Mouse (Mus musculus) liver, adult 2 months (tissue): ENCODE results near the gene Hspb2. TPM values are rescaled to one million over a fixed set of nuclear protein-coding genes. Genes with fewer than 3 reads are reported as not detected.
A peak's percentile ranks its signal among the peaks of the same experiment; 100 is the strongest.

Experiments
- DNase-seq: peaks from one replicate; pipeline ENCODE4 v3.0.0-alpha.2; 2011; ENCODE audit warnings: low read depth, low spot score; ENCODE audit errors: extremely low read depth
- H3K27ac ChIP-seq: fragments of 200-500 bp; replicated peaks from 2 replicates; pipeline ENCODE4 v1.5.1; 2012; ENCODE audit warnings: low read depth, mild to moderate bottlenecking, control low read depth, inconsistent platforms, low read length; ENCODE audit not compliant: insufficient read depth
- H3K27me3 ChIP-seq: fragments of 200-500 bp; 2 replicates; pipeline ENCODE4 v1.6.1; 2012; ENCODE audit warnings: mild to moderate bottlenecking, moderate library complexity, low read length, inconsistent platforms; ENCODE audit not compliant: control insufficient read depth, insufficient read depth
- H3K36me3 ChIP-seq: fragments of 200-500 bp; 2 replicates; pipeline ENCODE4 v1.6.1; 2012; ENCODE audit warnings: low read length, inconsistent platforms; ENCODE audit not compliant: control insufficient read depth, insufficient read depth
- H3K4me1 ChIP-seq: fragments of 200-500 bp; 2 replicates; pipeline ENCODE4 v1.6.1; 2011; ENCODE audit warnings: low read length; ENCODE audit not compliant: control insufficient read depth, insufficient read depth
- H3K4me3 ChIP-seq: fragments of 200-500 bp; 2 replicates; pipeline ENCODE4 v1.5.1; 2011; ENCODE audit warnings: low read depth, mild to moderate bottlenecking, control low read depth, low read length, moderate library complexity; ENCODE audit not compliant: insufficient read depth
- H3K79me2 ChIP-seq: fragments of 200-500 bp; 2 replicates; pipeline ENCODE4 v1.6.1; 2012; ENCODE audit warnings: inconsistent platforms, mild to moderate bottlenecking, low read length, moderate library complexity; ENCODE audit not compliant: control insufficient read depth, insufficient read depth
- H3K9ac ChIP-seq: fragments of 200-500 bp; 2 replicates; pipeline ENCODE4 v1.6.1; 2012; ENCODE audit warnings: low read depth, mild to moderate bottlenecking, control low read depth, inconsistent platforms, low read length
- CTCF ChIP-seq: fragments of 200-500 bp; IDR thresholded peaks from 2 replicates; pipeline ENCODE4 v1.5.1; 2011; ENCODE audit warnings: low read depth, low read length, control low read depth
- POLR2A ChIP-seq: fragments of 200-500 bp; IDR thresholded peaks from 2 replicates; pipeline ENCODE4 v1.6.1; 2011; ENCODE audit warnings: low read length, control low read depth; ENCODE audit not compliant: insufficient read depth; ENCODE audit errors: extremely low read depth
- WGBS: fragments of 180-500 bp; shearing (Covaris S2); methylation state at CpG from one replicate; pipeline ENCODE4 v1.1.7; 2018; 5-methylcytosine and 5-hydroxymethylcytosine counted together
- polyA plus RNA-seq: library from polyadenylated mRNA; depleted of rRNA; stranded (reverse); fragments of >200 nt; gene quantifications from 2 replicates; pipeline ENCODE4 v1.2.3, GENCODE M21; 2012
- total RNA-seq: library from RNA; depleted of rRNA; stranded (reverse); fragments of >200 nt; gene quantifications from 2 replicates; pipeline ENCODE4 v1.2.3, GENCODE M21; 2014

Hspb2 gene
- total and polyA plus RNA-seq, 2 experiments = 0.55 to 1.1 TPM

DNA sequence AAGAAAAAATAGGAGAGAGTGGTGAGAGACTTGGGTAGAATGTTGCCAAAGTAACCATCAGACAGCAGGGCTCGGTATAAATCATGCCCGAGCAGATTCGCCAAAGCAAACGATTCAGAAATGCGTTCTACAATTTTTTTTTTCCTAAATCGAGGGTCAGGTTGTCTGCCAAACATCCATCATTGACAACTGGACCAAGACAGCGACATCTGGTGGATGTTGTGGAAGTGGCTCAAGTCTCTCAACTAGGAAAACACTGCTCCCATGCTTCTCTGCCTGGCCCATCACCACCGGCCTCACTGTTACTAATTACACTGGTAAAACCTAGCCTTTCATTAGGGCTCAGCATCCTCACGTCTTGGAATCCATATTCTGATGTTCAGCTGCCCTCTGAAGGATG, 17.2 kb downstream of the Hspb2 start:
- Histone ChIP-seq H3K79me2 (no peaks in the 10 kb centered on the region), H3K27me3 (no peaks in the 10 kb centered on the region), H3K36me3 (no peaks in the 10 kb centered on the region), H3K27ac (no peak overlapping the region), H3K9ac (no peak overlapping the region), H3K4me3 (no peak overlapping the region), H3K4me1 (peaks cover 3% of the 10 kb centered on the region; the same call in 1 of the 2 replicates)
- peak; percentile 67 for DNase-seq
- WGBS = under 1% methylated on average over 9 of the region's 9 CpGs
- TF ChIP-seq CTCF (peak; percentile 67), POLR2A (no peak)

- peaks cover 5% of the 10 kb centered on the region for H3K27me3 ChIP-seq
- H3K4me3 ChIP-seq = no peak overlapping the region
- H3K79me2 ChIP-seq = no peaks in the 10 kb centered on the region
- no peaks in the 10 kb centered on the region for H3K36me3 ChIP-seq
- DNase-seq = no peak
- H3K4me1 ChIP-seq = peaks cover 3% of the 10 kb centered on the region
- TF ChIP-seq POLR2A = no peak
- TF ChIP-seq CTCF = no peak
- no peak overlapping the region for H3K27ac ChIP-seq
- H3K9ac ChIP-seq = no peak overlapping the region
- WGBS = 69% methylated on average over 4 of the region's 4 CpGs
These were observed 19.6 kb downstream of the Hspb2 start for GRCm38 (mm10) chr9:50732560-50732959.

DNA sequence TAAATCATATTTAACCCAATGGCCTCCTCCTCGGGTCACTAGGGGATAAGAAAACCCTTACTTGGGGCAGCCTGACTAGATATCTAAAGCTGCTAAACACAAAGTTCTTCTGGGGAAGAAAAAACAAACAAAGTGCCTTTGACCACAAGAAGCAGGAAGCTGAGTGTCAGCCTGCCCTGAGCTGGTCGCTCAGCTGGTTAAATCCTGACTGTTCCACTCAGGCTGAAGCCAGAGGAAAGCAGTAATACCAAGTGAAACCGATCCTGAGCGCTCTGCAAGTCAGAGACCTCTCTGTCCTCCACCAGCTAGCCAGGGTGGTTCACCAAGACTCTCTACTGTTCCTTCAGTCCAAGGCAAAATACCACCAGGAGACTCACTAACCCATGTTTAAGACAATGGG, 22.6 kb downstream of the Hspb2 start:
- Histone ChIP-seq H3K4me3 (no peak overlapping the region), H3K36me3 (no peaks in the 10 kb centered on the region), H3K27ac (no peak overlapping the region), H3K27me3 (peaks cover 5% of the 10 kb centered on the region), H3K79me2 (no peaks in the 10 kb centered on the region), H3K4me1 (peaks cover 3% of the 10 kb centered on the region; the same call in 1 of the 2 replicates), H3K9ac (no peak overlapping the region)
- no peak for TF ChIP-seq POLR2A
- TF ChIP-seq CTCF = no peak
- 70% methylated on average over 4 of the region's 4 CpGs for WGBS
- DNase-seq = no peak

- H3K27me3 ChIP-seq = peaks cover 5% of the 10 kb centered on the region
- peak overlapping the region; percentile 45; the same call in 1 of the 2 replicates for H3K4me3 ChIP-seq
- no peak for DNase-seq
These were observed 24.1 kb downstream of the Hspb2 start for GRCm38 (mm10) chr9:50727925-50728651.

DNA sequence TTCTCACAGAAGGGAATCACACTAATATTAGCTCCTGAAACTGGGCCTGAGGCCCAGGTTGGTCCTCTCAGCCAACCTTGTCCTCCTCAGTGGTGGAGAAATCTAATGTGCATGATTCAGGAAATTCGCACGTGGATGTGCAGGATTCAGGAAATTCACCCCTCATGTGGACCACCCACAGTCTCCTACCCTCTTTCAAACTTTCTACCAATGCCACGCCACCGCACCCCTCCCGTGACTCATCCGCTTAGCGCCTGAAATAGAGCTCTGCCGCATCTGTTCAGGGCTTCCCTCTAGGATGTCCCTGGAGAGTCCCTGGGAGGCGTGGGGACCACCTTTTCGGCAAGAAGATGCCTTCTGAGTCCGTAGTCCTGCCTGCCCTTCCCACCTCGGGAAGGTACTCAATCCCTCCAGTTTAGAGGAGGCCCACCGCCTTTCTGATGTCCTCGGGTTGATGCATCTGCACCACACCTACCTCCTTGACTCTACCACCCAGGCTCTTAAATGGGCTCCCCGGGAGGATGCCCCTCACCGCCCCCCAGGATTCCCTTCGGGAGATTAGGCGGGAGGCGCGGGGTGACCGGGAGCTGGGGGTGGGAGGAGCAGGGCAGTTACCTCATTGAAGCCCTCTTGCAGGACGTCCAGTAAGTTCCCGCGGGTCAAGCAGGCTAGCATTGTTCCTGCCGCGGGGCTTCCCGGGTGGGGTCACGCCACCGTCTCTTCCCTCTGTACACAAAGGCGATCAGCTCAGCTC, 24.8 kb downstream of the Hspb2 start:
- TF ChIP-seq CTCF = no peak
- TF ChIP-seq POLR2A = no peak
- 40% methylated on average over 30 of the region's 30 CpGs for WGBS
- DNase-seq = no peak
- Histone ChIP-seq H3K4me3 (peak overlapping the region; percentile 45; the same call in 1 of the 2 replicates), H3K27me3 (peaks cover 5% of the 10 kb centered on the region), H3K9ac (peak overlapping the region; percentile 10; the same call in 1 of the 2 replicates), H3K27ac (no peak overlapping the region), H3K36me3 (no peaks in the 10 kb centered on the region), H3K79me2 (no peaks in the 10 kb centered on the region), H3K4me1 (peaks cover 12% of the 10 kb centered on the region)

More at GRCm38 (mm10) chr9:50727925-50728651, 24.1 kb downstream of the Hspb2 start:
- TF ChIP-seq CTCF (no peak), POLR2A (no peak)
- Histone ChIP-seq H3K36me3 (no peaks in the 10 kb centered on the region), H3K9ac (peak overlapping the region; percentile 6), H3K79me2 (no peaks in the 10 kb centered on the region), H3K4me1 (peaks cover 10% of the 10 kb centered on the region), H3K27ac (no peak overlapping the region)
- WGBS = 2% methylated on average over 45 of the region's 45 CpGs
